Mouse (Mus musculus) hindbrain, embryonic 10.5 days (tissue): ENCODE results near the gene Olfr101. TPM values are rescaled to one million over a fixed set of nuclear protein-coding genes. Genes with fewer than 3 reads are reported as not detected.

Experiments
- DNase-seq: peaks from one replicate; pipeline ENCODE4 v3.0.0-alpha.2; 2017; ENCODE audit warnings: low spot score
- H3K27ac ChIP-seq: fragments of 300-500 bp; sonication (generic); 2 replicates; pipeline ENCODE4 v1.5.1; 2016; ENCODE audit warnings: mild to moderate bottlenecking, moderate library complexity
- H3K27me3 ChIP-seq: fragments of 300-500 bp; sonication (generic); 2 replicates; pipeline ENCODE4 v1.6.1; 2016; ENCODE audit warnings: mild to moderate bottlenecking; ENCODE audit not compliant: poor library complexity, insufficient read depth, severe bottlenecking
- H3K36me3 ChIP-seq: fragments of 300-500 bp; sonication (generic); 2 replicates; pipeline ENCODE4 v1.6.1; 2016; ENCODE audit warnings: mild to moderate bottlenecking, moderate library complexity
- H3K4me1 ChIP-seq: fragments of 300-500 bp; sonication (generic); replicated peaks from 2 replicates; pipeline ENCODE4 v1.6.1; 2016; ENCODE audit warnings: mild to moderate bottlenecking
- H3K4me3 ChIP-seq: fragments of 300-500 bp; sonication (generic); 2 replicates; pipeline ENCODE4 v1.5.1; 2016; ENCODE audit warnings: mild to moderate bottlenecking, moderate library complexity
- H3K9me3 ChIP-seq: fragments of 300-500 bp; sonication (generic); 2 replicates; pipeline ENCODE4 v1.6.1; 2016; ENCODE audit warnings: mild to moderate bottlenecking, moderate library complexity
- polyA plus RNA-seq: library from polyadenylated mRNA; unstranded; fragments of >200 nt; fragmentation: Nextera tagmentation; extraction: Ambion mirVana; gene quantifications from 2 replicates; pipeline ENCODE4 v1.2.1, GENCODE M21; 2016

The Olfr101 gene
- polyA plus RNA-seq, 1 experiment from 2014 or later = not detected

- H3K4me1 ChIP-seq = no peaks in the 10 kb centered on the region
- no peak overlapping the region for H3K4me3 ChIP-seq
- no peaks in the 10 kb centered on the region for H3K36me3 ChIP-seq
- H3K27me3 ChIP-seq = no peaks in the 10 kb centered on the region
- H3K27ac ChIP-seq = no peak overlapping the region
- no peak for DNase-seq
- H3K9me3 ChIP-seq = no peaks in the 10 kb centered on the region
Measured at GRCm38 (mm10) chr17:37249460-37249859, 54.7 kb downstream of the Olfr101 start.

Other genes starting within 250 kb of the Olfr101 start
- 0.08 TPM in 1 of 2 replicates, not detected in the other for gene Olfr90, start 215.8 kb downstream of the Olfr101 start, polyA plus RNA-seq
- gene Olfr91, start 206.0 kb downstream of the Olfr101 start, polyA plus RNA-seq = not detected in 2 replicates
- gene Olfr92, start 184.2 kb downstream of the Olfr101 start, polyA plus RNA-seq = not detected in 2 replicates
- not detected in 2 replicates for gene Olfr93, start 142.8 kb downstream of the Olfr101 start, polyA plus RNA-seq
- gene Ubd, start 110.4 kb downstream of the Olfr101 start, polyA plus RNA-seq = not detected in 2 replicates
- gene Olfr94, start 103.3 kb downstream of the Olfr101 start, polyA plus RNA-seq = not detected in 2 replicates
- gene Olfr95, start 91.2 kb downstream of the Olfr101 start, polyA plus RNA-seq = not detected in 2 replicates
- gene Olfr96, start 84.2 kb downstream of the Olfr101 start, polyA plus RNA-seq = not detected in 2 replicates
- not detected in 2 replicates for gene Olfr97, start 67.0 kb downstream of the Olfr101 start, polyA plus RNA-seq
- not detected in 2 replicates for gene Olfr98, start 40.6 kb downstream of the Olfr101 start, polyA plus RNA-seq
- 1.1 and 1.4 TPM in 2 replicates for gene H2-M3, start 34.1 kb downstream of the Olfr101 start, polyA plus RNA-seq
- gene Olfr99, start 20.9 kb downstream of the Olfr101 start, polyA plus RNA-seq = not detected in 2 replicates
- gene Olfr102, start 12.7 kb upstream of the Olfr101 start, polyA plus RNA-seq = not detected in 2 replicates
- gene Olfr103, start 35.4 kb upstream of the Olfr101 start, polyA plus RNA-seq = not detected in 2 replicates
- not detected in 2 replicates for gene Olfr104-ps, start 55.3 kb upstream of the Olfr101 start, polyA plus RNA-seq
- not detected in 2 replicates for gene Olfr105-ps, start 74.7 kb upstream of the Olfr101 start, polyA plus RNA-seq
- not detected in 2 replicates for gene Olfr106-ps, start 86.1 kb upstream of the Olfr101 start, polyA plus RNA-seq
- not detected in 2 replicates for gene Olfr107, start 94.9 kb upstream of the Olfr101 start, polyA plus RNA-seq
- not detected in 2 replicates for gene Olfr108, start 141.2 kb upstream of the Olfr101 start, polyA plus RNA-seq
- gene Olfr109, start 154.6 kb upstream of the Olfr101 start, polyA plus RNA-seq = not detected in 2 replicates
- not detected in 2 replicates for gene H2-M2, start 179.2 kb upstream of the Olfr101 start, polyA plus RNA-seq
- not detected in 2 replicates for gene Olfr110, start 188.2 kb upstream of the Olfr101 start, polyA plus RNA-seq
- not detected in 2 replicates for gene Olfr111, start 203.7 kb upstream of the Olfr101 start, polyA plus RNA-seq